Mouse (Mus musculus): ENCODE data around the gene Akna. TPM values are rescaled to one million over a fixed set of nuclear protein-coding genes. Genes with fewer than 3 reads are reported as not detected.

Gene Akna
- polyA plus RNA-seq, 1 experiment from 2014 or later = 5.3 TPM

DNA sequence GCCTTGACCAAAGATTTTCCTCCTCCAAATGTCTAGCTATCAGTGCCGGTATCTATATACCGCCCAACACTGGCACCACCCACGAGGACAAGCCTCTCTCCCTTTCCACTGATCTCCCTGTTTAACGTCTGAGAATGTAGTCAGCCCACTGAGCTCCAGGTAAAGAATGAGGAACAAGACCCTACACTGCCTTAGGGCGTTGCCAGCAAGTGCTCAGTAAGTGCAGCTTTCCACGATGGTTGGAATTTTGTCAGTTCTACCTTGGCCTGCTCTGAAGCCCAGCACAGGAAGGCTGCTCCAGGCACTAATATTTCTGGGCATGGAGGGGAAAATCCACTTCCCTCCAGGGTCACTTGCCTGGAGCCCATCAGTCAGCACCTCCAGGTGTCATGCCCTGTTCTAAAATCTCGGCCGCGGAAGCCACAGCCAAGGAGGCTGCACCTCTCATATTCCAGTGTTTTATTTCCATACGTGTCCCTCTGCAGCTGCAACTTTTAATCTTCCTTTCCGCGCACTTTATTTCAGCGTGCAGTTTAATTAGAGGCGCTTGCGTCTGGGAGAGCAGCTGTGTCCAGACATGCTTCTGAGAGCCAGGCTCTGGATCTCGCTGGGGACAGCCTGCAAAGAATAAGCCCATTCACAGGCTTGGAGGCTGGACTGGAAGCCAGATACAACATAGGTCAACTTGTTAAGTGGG, 34.1 kb upstream of the Akna start:
- Histone ChIP-seq H3K4me3 (ENCODE audit: low read depth, low read length) (no peak overlapping the region), H3K27me3 (ENCODE audit: control insufficient read depth, insufficient read depth, low read depth, low read length) (no peaks in the 10 kb centered on the region), H3K4me1 (ENCODE audit: control insufficient read depth, insufficient read depth, low read length) (peaks cover 4% of the 10 kb centered on the region; the same call in 1 of the 2 replicates), H3K4me2 (ENCODE audit: low read length) (no peak overlapping the region), H3K36me3 (ENCODE audit: control insufficient read depth, insufficient read depth, low read length) (no peaks in the 10 kb centered on the region), H3K9ac (ENCODE audit: low read depth, low read length) (no peak overlapping the region), H3K27ac (ENCODE audit: low read length) (no peak overlapping the region), H3K9me3 (replicated peaks; ENCODE audit: control insufficient read depth, low read length, poor library complexity, severe bottlenecking) (no peaks in the 10 kb centered on the region)
- ATAC-seq = no peak
- 56% methylated on average over 16 of the region's 16 CpGs for WGBS

- Histone ChIP-seq H3K27me3 (ENCODE audit: control insufficient read depth, insufficient read depth, low read depth, low read length) (no peaks in the 10 kb centered on the region), H3K4me1 (ENCODE audit: control insufficient read depth, insufficient read depth, low read length) (peaks cover 4% of the 10 kb centered on the region; the same call in 1 of the 2 replicates), H3K4me2 (ENCODE audit: low read length) (no peak overlapping the region), H3K9ac (ENCODE audit: low read depth, low read length) (no peak overlapping the region), H3K36me3 (ENCODE audit: control insufficient read depth, insufficient read depth, low read length) (no peaks in the 10 kb centered on the region), H3K27ac (ENCODE audit: low read length) (no peak overlapping the region), H3K4me3 (ENCODE audit: low read depth, low read length) (no peak overlapping the region), H3K9me3 (replicated peaks; ENCODE audit: control insufficient read depth, low read length, poor library complexity, severe bottlenecking) (no peaks in the 10 kb centered on the region)
- 83% methylated on average over 9 of the region's 9 CpGs for WGBS
- no peak for ATAC-seq
These were observed 32.2 kb upstream of the Akna start for GRCm38 (mm10) chr4:63435402-63435801.

- Histone ChIP-seq H3K36me3 (ENCODE audit: control insufficient read depth, insufficient read depth, low read length) (no peaks in the 10 kb centered on the region), H3K27me3 (ENCODE audit: control insufficient read depth, insufficient read depth, low read depth, low read length) (no peaks in the 10 kb centered on the region), H3K9me3 (replicated peaks; ENCODE audit: control insufficient read depth, low read length, poor library complexity, severe bottlenecking) (no peaks in the 10 kb centered on the region), H3K4me1 (ENCODE audit: control insufficient read depth, insufficient read depth, low read length) (no peaks in the 10 kb centered on the region), H3K4me3 (ENCODE audit: low read depth, low read length) (no peak overlapping the region), H3K27ac (ENCODE audit: low read length) (no peak overlapping the region), H3K9ac (ENCODE audit: low read depth, low read length) (no peak overlapping the region), H3K4me2 (ENCODE audit: low read length) (no peak overlapping the region)
- no peak for ATAC-seq
- WGBS = 73% methylated on average over 5 of the region's 5 CpGs
These were observed 27.9 kb upstream of the Akna start for GRCm38 (mm10) chr4:63431098-63431497.

GRCm38 (mm10) chr4:63430357-63430756, 27.2 kb upstream of the Akna start:
- Histone ChIP-seq H3K36me3 (ENCODE audit: control insufficient read depth, insufficient read depth, low read length) (no peaks in the 10 kb centered on the region), H3K27me3 (ENCODE audit: control insufficient read depth, insufficient read depth, low read depth, low read length) (no peaks in the 10 kb centered on the region), H3K4me3 (ENCODE audit: low read depth, low read length) (no peak overlapping the region), H3K9ac (ENCODE audit: low read depth, low read length) (no peak overlapping the region), H3K4me2 (ENCODE audit: low read length) (no peak overlapping the region), H3K27ac (ENCODE audit: low read length) (no peak overlapping the region), H3K9me3 (replicated peaks; ENCODE audit: control insufficient read depth, low read length, poor library complexity, severe bottlenecking) (no peaks in the 10 kb centered on the region), H3K4me1 (ENCODE audit: control insufficient read depth, insufficient read depth, low read length) (no peaks in the 10 kb centered on the region)
- 50% methylated on average over 3 of the region's 3 CpGs for WGBS
- no peak for ATAC-seq

DNA sequence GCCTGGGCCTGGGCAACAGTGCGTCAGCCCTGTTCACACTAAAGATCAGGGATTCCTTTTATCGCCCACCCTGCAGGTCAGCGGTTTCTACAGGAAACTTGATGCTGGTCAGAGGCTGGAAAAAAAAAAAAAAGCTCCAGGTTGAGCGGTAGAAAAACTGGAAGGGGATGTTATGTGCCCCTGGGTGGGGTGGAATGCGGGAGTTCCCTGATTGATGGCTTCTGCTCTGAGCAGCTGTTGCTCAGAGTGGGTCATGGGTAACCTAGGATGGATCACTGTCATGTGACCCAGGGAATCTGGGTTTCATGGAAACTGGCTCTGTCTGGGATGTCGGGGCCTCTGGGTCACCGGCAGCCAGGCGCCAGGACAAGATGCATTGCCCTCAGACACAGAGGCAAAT, 23.2 kb upstream of the Akna start:
- H3K4me3 ChIP-seq (ENCODE audit: low read depth, low read length) = no peak overlapping the region
- no peaks in the 10 kb centered on the region for H3K9me3 ChIP-seq (replicated peaks; ENCODE audit: control insufficient read depth, low read length, poor library complexity, severe bottlenecking)
- H3K4me1 ChIP-seq (ENCODE audit: control insufficient read depth, insufficient read depth, low read length) = no peaks in the 10 kb centered on the region
- no peak overlapping the region for H3K9ac ChIP-seq (ENCODE audit: low read depth, low read length)
- H3K27ac ChIP-seq (ENCODE audit: low read length) = no peak overlapping the region
- H3K36me3 ChIP-seq (ENCODE audit: control insufficient read depth, insufficient read depth, low read length) = no peaks in the 10 kb centered on the region
- H3K27me3 ChIP-seq (ENCODE audit: control insufficient read depth, insufficient read depth, low read depth, low read length) = no peaks in the 10 kb centered on the region
- 77% methylated on average over 8 of the region's 8 CpGs for WGBS
- no peak overlapping the region for H3K4me2 ChIP-seq (ENCODE audit: low read length)
- no peak for ATAC-seq

GRCm38 (mm10) chr4:63423811-63424210, 20.7 kb upstream of the Akna start:
- Histone ChIP-seq H3K4me2 (ENCODE audit: low read length) (no peak overlapping the region), H3K4me1 (ENCODE audit: control insufficient read depth, insufficient read depth, low read length) (no peaks in the 10 kb centered on the region), H3K9ac (ENCODE audit: low read depth, low read length) (no peak overlapping the region), H3K9me3 (replicated peaks; ENCODE audit: control insufficient read depth, low read length, poor library complexity, severe bottlenecking) (no peaks in the 10 kb centered on the region), H3K36me3 (ENCODE audit: control insufficient read depth, insufficient read depth, low read length) (no peaks in the 10 kb centered on the region), H3K4me3 (ENCODE audit: low read depth, low read length) (no peak overlapping the region), H3K27me3 (ENCODE audit: control insufficient read depth, insufficient read depth, low read depth, low read length) (no peaks in the 10 kb centered on the region), H3K27ac (ENCODE audit: low read length) (no peak overlapping the region)
- ATAC-seq = no peak
- 40% methylated on average over 5 of the region's 5 CpGs for WGBS

- Histone ChIP-seq H3K4me3 (ENCODE audit: low read depth, low read length) (no peak overlapping the region), H3K27me3 (ENCODE audit: control insufficient read depth, insufficient read depth, low read depth, low read length) (no peaks in the 10 kb centered on the region), H3K36me3 (ENCODE audit: control insufficient read depth, insufficient read depth, low read length) (no peaks in the 10 kb centered on the region), H3K4me2 (ENCODE audit: low read length) (no peak overlapping the region), H3K9me3 (replicated peaks; ENCODE audit: control insufficient read depth, low read length, poor library complexity, severe bottlenecking) (no peaks in the 10 kb centered on the region), H3K4me1 (ENCODE audit: control insufficient read depth, insufficient read depth, low read length) (no peaks in the 10 kb centered on the region), H3K9ac (ENCODE audit: low read depth, low read length) (no peak overlapping the region), H3K27ac (ENCODE audit: low read length) (no peak overlapping the region)
- ATAC-seq = no peak
- 56% methylated on average over 1 of the region's 1 CpGs for WGBS
These were observed 20.1 kb upstream of the Akna start for GRCm38 (mm10) chr4:63423231-63423630.

DNA sequence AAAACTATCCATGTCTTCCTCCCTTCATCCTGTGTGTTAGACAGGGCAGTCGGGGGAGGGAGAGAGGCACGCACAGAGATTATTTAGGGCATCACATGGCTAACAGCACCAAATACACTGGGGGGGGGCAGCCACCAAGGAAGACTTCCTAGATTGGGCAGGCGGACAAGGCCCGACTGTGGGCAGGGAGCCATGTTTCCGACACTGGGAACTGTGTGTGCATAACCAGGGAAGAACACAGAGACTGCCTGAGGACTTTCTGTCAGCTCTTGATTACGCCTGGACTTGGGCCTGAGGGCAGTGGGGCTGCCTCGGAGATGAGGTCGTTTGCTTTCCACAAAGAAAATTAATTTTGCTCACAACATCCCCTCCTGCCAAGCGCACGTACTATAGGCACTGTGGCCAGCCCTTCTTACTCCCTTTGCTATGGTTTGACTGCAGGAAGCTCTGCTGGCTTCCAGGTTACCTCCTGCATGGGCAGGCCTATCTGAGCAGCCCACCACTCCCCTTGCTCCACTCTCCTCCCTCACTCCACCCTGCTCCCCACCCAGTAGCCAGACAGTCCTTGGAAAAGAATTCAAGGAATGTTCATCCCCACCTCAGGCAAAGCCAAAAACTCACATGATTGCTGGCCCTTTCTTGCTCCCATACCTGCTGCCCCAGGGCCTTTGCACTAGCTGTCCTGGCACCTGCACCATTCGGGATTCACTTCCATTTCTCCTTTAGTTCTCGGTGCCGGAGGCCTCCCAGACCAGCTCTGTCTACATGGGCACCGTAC, 17.2 kb upstream of the Akna start:
- H3K9ac ChIP-seq (ENCODE audit: low read depth, low read length) = no peak overlapping the region
- H3K27ac ChIP-seq (ENCODE audit: low read length) = no peak overlapping the region
- H3K4me3 ChIP-seq (ENCODE audit: low read depth, low read length) = no peak overlapping the region
- ATAC-seq = no peak
- no peaks in the 10 kb centered on the region for H3K27me3 ChIP-seq (ENCODE audit: control insufficient read depth, insufficient read depth, low read depth, low read length)
- H3K4me2 ChIP-seq (ENCODE audit: low read length) = no peak overlapping the region
- 68% methylated on average over 14 of the region's 14 CpGs for WGBS
- no peaks in the 10 kb centered on the region for H3K36me3 ChIP-seq (ENCODE audit: control insufficient read depth, insufficient read depth, low read length)
- H3K9me3 ChIP-seq (replicated peaks; ENCODE audit: control insufficient read depth, low read length, poor library complexity, severe bottlenecking) = no peaks in the 10 kb centered on the region
- H3K4me1 ChIP-seq (ENCODE audit: control insufficient read depth, insufficient read depth, low read length) = peaks cover 4% of the 10 kb centered on the region; the same call in 1 of the 2 replicates

DNA sequence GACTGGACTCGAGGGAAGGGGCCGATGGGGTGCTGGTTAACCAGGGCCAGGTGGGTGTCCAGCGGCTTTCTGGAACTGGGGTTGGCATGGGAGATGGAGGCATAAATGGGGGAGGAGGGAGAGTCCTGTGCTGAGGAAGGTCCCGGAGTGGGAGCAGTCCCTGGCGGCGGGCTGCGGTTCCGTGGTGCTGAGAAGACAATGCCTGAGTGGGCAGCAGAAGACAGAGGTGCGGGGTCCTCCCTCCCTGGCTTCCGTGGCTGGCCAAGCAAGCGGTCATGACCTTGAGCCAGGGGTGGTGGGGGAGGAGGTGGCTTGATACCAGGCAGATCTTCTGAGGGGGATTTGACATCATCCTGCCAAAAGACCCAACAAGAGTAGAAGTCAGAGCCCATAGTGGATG, 15.1 kb upstream of the Akna start:
- Histone ChIP-seq H3K4me1 (ENCODE audit: control insufficient read depth, insufficient read depth, low read length) (peaks cover 4% of the 10 kb centered on the region; the same call in 1 of the 2 replicates), H3K36me3 (ENCODE audit: control insufficient read depth, insufficient read depth, low read length) (no peaks in the 10 kb centered on the region), H3K4me2 (ENCODE audit: low read length) (no peak overlapping the region), H3K27ac (ENCODE audit: low read length) (no peak overlapping the region), H3K9ac (ENCODE audit: low read depth, low read length) (no peak overlapping the region), H3K4me3 (ENCODE audit: low read depth, low read length) (no peak overlapping the region), H3K9me3 (replicated peaks; ENCODE audit: control insufficient read depth, low read length, poor library complexity, severe bottlenecking) (no peaks in the 10 kb centered on the region), H3K27me3 (ENCODE audit: control insufficient read depth, insufficient read depth, low read depth, low read length) (no peaks in the 10 kb centered on the region)
- no peak for ATAC-seq
- whole genome bisulfite sequencing = 75% methylated on average over 11 of the region's 11 CpGs

Data from midbrain, embryonic 16.5 days (tissue).